Mouse (Mus musculus): ENCODE measurements around the gene 1700020A23Rik. TPM values are rescaled to one million over a fixed set of nuclear protein-coding genes. Genes with fewer than 3 reads are reported as not detected.

The 1700020A23Rik gene
- polyA plus RNA-seq, 1 experiment from 2014 or later = not detected

- no peaks in the 10 kb centered on the region for H3K27me3 ChIP-seq (ENCODE audit: insufficient read depth, low read length)
- H3K9me3 ChIP-seq (ENCODE audit: low read length) = no peaks in the 10 kb centered on the region
- DNase-seq (no peak), ATAC-seq (no peak)
- TF ChIP-seq EP300 (IDR thresholded peaks at IDR 0.05; ENCODE audit: low read depth) = no peak
- no peak overlapping the region for H3K27ac ChIP-seq (ENCODE audit: low read depth)
- no peak overlapping the region for H3K4me3 ChIP-seq (ENCODE audit: low read depth, low read length)
- H3K9ac ChIP-seq (replicated peaks) = no peak overlapping the region
- WGBS (ENCODE audit: insufficient replicate concordance) = 75% methylated on average over 11 of the region's 11 CpGs
- no peaks in the 10 kb centered on the region for H3K4me1 ChIP-seq (ENCODE audit: insufficient read depth)
- no peak overlapping the region for H3K4me2 ChIP-seq (ENCODE audit: low read depth, low read length)
- H3K36me3 ChIP-seq (replicated peaks; ENCODE audit: insufficient read depth, low read length) = no peaks in the 10 kb centered on the region
Observed at GRCm38 (mm10) chr2:130390993-130391625, 13.9 kb upstream of the 1700020A23Rik start.

- Histone ChIP-seq H3K9ac (replicated peaks) (no peak overlapping the region), H3K27me3 (ENCODE audit: insufficient read depth, low read length) (peaks cover 17% of the 10 kb centered on the region), H3K9me3 (ENCODE audit: low read length) (no peaks in the 10 kb centered on the region), H3K36me3 (replicated peaks; ENCODE audit: insufficient read depth, low read length) (no peaks in the 10 kb centered on the region), H3K4me3 (ENCODE audit: low read depth, low read length) (no peak overlapping the region), H3K27ac (ENCODE audit: low read depth) (no peak overlapping the region), H3K4me1 (ENCODE audit: insufficient read depth) (peaks cover 5% of the 10 kb centered on the region; the same call in 1 of the 2 replicates), H3K4me2 (ENCODE audit: low read depth, low read length) (no peak overlapping the region)
- ATAC-seq (no peak), DNase-seq (no peak)
- TF ChIP-seq CTCF (IDR thresholded peaks at IDR 0.05; ENCODE audit: low read depth) = no peak
- no peak for TF ChIP-seq EP300 (IDR thresholded peaks at IDR 0.05; ENCODE audit: low read depth)
- 70% methylated on average over 3 of the region's 3 CpGs for WGBS (ENCODE audit: insufficient replicate concordance)
Observed at GRCm38 (mm10) chr2:130392836-130393235, 12.2 kb upstream of the 1700020A23Rik start.

- no peak for ATAC-seq
Observed at GRCm38 (mm10) chr2:130395696-130396095, 9.4 kb upstream of the 1700020A23Rik start.

GRCm38 (mm10) chr2:130397186-130397985, 7.7 kb upstream of the 1700020A23Rik start, which contains the start of gene Cpxm1:
Gene Cpxm1, minus strand, starts transcription at chr2:130397574.
- TF ChIP-seq CTCF (IDR thresholded peaks at IDR 0.05; ENCODE audit: low read depth) (no peak), EP300 (IDR thresholded peaks at IDR 0.05; ENCODE audit: low read depth) (no peak)

More at GRCm38 (mm10) chr2:130395696-130396095, 9.4 kb upstream of the 1700020A23Rik start:
- Histone ChIP-seq H3K4me1 (ENCODE audit: insufficient read depth) (peaks cover 6% of the 10 kb centered on the region; the same call in 1 of the 2 replicates), H3K4me3 (ENCODE audit: low read depth, low read length) (no peak overlapping the region), H3K27ac (ENCODE audit: low read depth) (no peak overlapping the region), H3K27me3 (ENCODE audit: insufficient read depth, low read length) (peaks cover 21% of the 10 kb centered on the region), H3K4me2 (ENCODE audit: low read depth, low read length) (no peak overlapping the region), H3K9me3 (ENCODE audit: low read length) (no peaks in the 10 kb centered on the region), H3K36me3 (replicated peaks; ENCODE audit: insufficient read depth, low read length) (no peaks in the 10 kb centered on the region), H3K9ac (replicated peaks) (no peak overlapping the region)
- 77% methylated on average over 11 of the region's 11 CpGs for WGBS (ENCODE audit: insufficient replicate concordance)
- TF ChIP-seq EP300 (IDR thresholded peaks at IDR 0.05; ENCODE audit: low read depth) (no peak), CTCF (IDR thresholded peaks at IDR 0.05; ENCODE audit: low read depth) (no peak)
- DNase-seq = no peak

GRCm38 (mm10) chr2:130398091-130398490, 7.0 kb upstream of the 1700020A23Rik start:
- peak overlapping the region; percentile 41 for H3K4me3 ChIP-seq (ENCODE audit: low read depth, low read length)
- TF ChIP-seq CTCF (IDR thresholded peaks at IDR 0.05; ENCODE audit: low read depth) (no peak), EP300 (IDR thresholded peaks at IDR 0.05; ENCODE audit: low read depth) (no peak)
- H3K36me3 ChIP-seq (replicated peaks; ENCODE audit: insufficient read depth, low read length) = no peaks in the 10 kb centered on the region
- H3K9ac ChIP-seq (replicated peaks) = no peak overlapping the region
- no peak overlapping the region for H3K27ac ChIP-seq (ENCODE audit: low read depth)
- WGBS (ENCODE audit: insufficient replicate concordance) = 16% methylated on average over 14 of the region's 14 CpGs
- DNase-seq = no peak
- H3K9me3 ChIP-seq (ENCODE audit: low read length) = no peaks in the 10 kb centered on the region
- H3K27me3 ChIP-seq (ENCODE audit: insufficient read depth, low read length) = peaks cover 21% of the 10 kb centered on the region
- ATAC-seq = no peak
- H3K4me1 ChIP-seq (ENCODE audit: insufficient read depth) = peaks cover 6% of the 10 kb centered on the region; the same call in 1 of the 2 replicates
- peak overlapping the region; percentile 77; the same call in 1 of the 2 replicates for H3K4me2 ChIP-seq (ENCODE audit: low read depth, low read length)

More at GRCm38 (mm10) chr2:130397186-130397985, 7.7 kb upstream of the 1700020A23Rik start, which contains the start of gene Cpxm1:
- peak within 1 kb of the TSS; percentile 41 for H3K4me3 ChIP-seq (ENCODE audit: low read depth, low read length)
- H3K4me1 ChIP-seq (ENCODE audit: insufficient read depth) = peaks cover 6% of the 10 kb centered on the region; the same call in 1 of the 2 replicates
- no peaks in the 10 kb centered on the region for H3K9me3 ChIP-seq (ENCODE audit: low read length)
- no peak within 1 kb of the TSS for H3K27ac ChIP-seq (ENCODE audit: low read depth)
- no peak for ATAC-seq
- H3K27me3 ChIP-seq (ENCODE audit: insufficient read depth, low read length) = peaks cover 21% of the 10 kb centered on the region
- DNase-seq = no peak
- H3K4me2 ChIP-seq (ENCODE audit: low read depth, low read length) = peak within 1 kb of the TSS; percentile 77
- H3K9ac ChIP-seq (replicated peaks) = peak within 1 kb of the TSS; percentile 30; the same call in 1 of the 2 replicates
- H3K36me3 ChIP-seq (replicated peaks; ENCODE audit: insufficient read depth, low read length) = no peaks in the 10 kb centered on the region
- WGBS (ENCODE audit: insufficient replicate concordance) = 2% methylated on average over 32 of the region's 53 CpGs

- no peaks in the 10 kb centered on the region for H3K36me3 ChIP-seq (replicated peaks; ENCODE audit: insufficient read depth, low read length)
- no peak overlapping the region for H3K9ac ChIP-seq (replicated peaks)
- no peak overlapping the region for H3K4me2 ChIP-seq (ENCODE audit: low read depth, low read length)
- 81% methylated on average over 1 of the region's 1 CpGs for WGBS (ENCODE audit: insufficient replicate concordance)
- peaks cover 6% of the 10 kb centered on the region; the same call in 1 of the 2 replicates for H3K4me1 ChIP-seq (ENCODE audit: insufficient read depth)
- DNase-seq (no peak), ATAC-seq (no peak)
- H3K27me3 ChIP-seq (ENCODE audit: insufficient read depth, low read length) = peaks cover 21% of the 10 kb centered on the region
- H3K27ac ChIP-seq (ENCODE audit: low read depth) = no peak overlapping the region
- TF ChIP-seq EP300 (IDR thresholded peaks at IDR 0.05; ENCODE audit: low read depth) (no peak), CTCF (IDR thresholded peaks at IDR 0.05; ENCODE audit: low read depth) (no peak)
- no peaks in the 10 kb centered on the region for H3K9me3 ChIP-seq (ENCODE audit: low read length)
- no peak overlapping the region for H3K4me3 ChIP-seq (ENCODE audit: low read depth, low read length)
Observed at GRCm38 (mm10) chr2:130400046-130400445, 5.0 kb upstream of the 1700020A23Rik start.

Data from liver, postnatal 0 days (tissue).